In genomic region chr15:38129330-38129729, GRCm38 (mm10) we compare ENCODE assay signal across 21 mouse cellular contexts.
DNase-seq lines count a peak whose midpoint lies in the region; TF ChIP-seq lines count a peak whose summit lies in the region.
"Had no signal": no experiment of that assay in that cellular context is flagged by ENCODE, and none has a peak within 500 bp of the region (broad histone marks: within the 10 kb centered on the region; RNA-seq: fewer than 3 reads in every experiment).

No protein-coding gene starts in this region.

- DNase-seq in layer of hippocampus, adult 2 months (ENCODE audit: low spot score in 2 of 2), result peak; percentile 11 to 17
- DNase-seq in layer of hippocampus, postnatal 10 days (ENCODE audit: low spot score in 2 of 2), result no peak
- DNase-seq in right cerebral cortex, postnatal 14 days, result peak; percentile 6
- no peak for DNase-seq in right cerebral cortex, postnatal 10 days (ENCODE audit: low spot score in 2 of 2)
- DNase-seq in brain, embryonic 14.5 days (ENCODE audit: low read depth), result peak; percentile 19
- no peak for DNase-seq in thymus, postnatal 10 days (ENCODE audit: low spot score in 2 of 2)
- DNase-seq in ovary, postnatal 14 days (ENCODE audit: low spot score), result no peak
- DNase-seq: adrenal gland, adult 8-10 months; cerebellum, adult 18-20 months; cerebellum, postnatal 36 days; kidney, adult 18-20 months; kidney, postnatal 14 days; lung, postnatal 10 days; thymus, postnatal 4 days had no signal

- no peak overlapping the region for H3K27ac ChIP-seq in layer of hippocampus, adult 2 months
- H3K27ac ChIP-seq: hindbrain, embryonic 15.5 days; limb, embryonic 13.5 days; liver, embryonic 14.5 days; neural tube, embryonic 12.5 days; stomach, embryonic 15.5 days had no signal

- TF ChIP-seq POLR2A in brain, embryonic 14.5 days (IDR thresholded peaks at IDR 0.05; ENCODE audit: borderline replicate concordance, extremely low read depth, insufficient read depth, insufficient read length, poor library complexity, severe bottlenecking), result no peak

- no peak overlapping the region for H3K4me3 ChIP-seq in layer of hippocampus, adult 2 months
- H3K4me3 ChIP-seq: heart, embryonic 12.5 days; hindbrain, embryonic 15.5 days; limb, embryonic 13.5 days; megakaryocyte, embryonic 14.5 days; neural tube, embryonic 12.5 days; stomach, embryonic 15.5 days had no signal

- no peak for TF ChIP-seq CTCF in layer of hippocampus, adult 2 months (conservative IDR thresholded peaks at IDR 0.05)
- no peak for TF ChIP-seq CTCF in brain, embryonic 14.5 days (IDR thresholded peaks at IDR 0.05; ENCODE audit: borderline replicate concordance, extremely low read depth, insufficient read depth, insufficient read length)

Comparison
In these comparisons a context has a peak if more than half of its experiments do, and no peak if none do; other contexts are left out.
1. DNase-seq: peak in layer of hippocampus, adult 2 months (2 of 2), right cerebral cortex, postnatal 14 days (single experiment) and brain, embryonic 14.5 days (single experiment); none in layer of hippocampus, postnatal 10 days (0 of 2), right cerebral cortex, postnatal 10 days (0 of 2), thymus, postnatal 10 days (0 of 2) and ovary, postnatal 14 days (single experiment).